In genomic region chr14:60712289-60712830, GRCm38 (mm10) we compare ENCODE assay signal across 28 mouse cellular contexts. TPM values are rescaled to one million over a fixed set of nuclear protein-coding genes. Genes with fewer than 3 reads are reported as not detected.
DNase-seq lines count a peak whose midpoint lies in the region; ATAC-seq and TF ChIP-seq lines count a peak whose summit lies in the region.
"Had no signal": no experiment of that assay in that cellular context is flagged by ENCODE, and none has a peak within 500 bp of the region (broad histone marks: within the 10 kb centered on the region; RNA-seq: fewer than 3 reads in every experiment).

No protein-coding gene starts in this region.

- WGBS in midbrain, embryonic 11.5 days = 89% methylated on average over 11 of the region's 11 CpGs
- WGBS in midbrain, embryonic 13.5 days = 84% methylated on average over 11 of the region's 11 CpGs
- 84% methylated on average over 11 of the region's 11 CpGs for WGBS in neural tube, embryonic 15.5 days

- intact Hi-C loops in left cerebral cortex, postnatal 4 days (cut with DNase I) = no loop called here

- CTCF ChIA-PET in Patski (lab: Charles Lee) = interaction anchor here (1.1 to 5.2 kb wide), 8 partner anchors 9 to 65 kb away, joined by 3 to 46 read pairs (median 8); no protein-coding TSS in a partner anchor

- in situ Hi-C loops in Patski (cut with MboI; ENCODE audit: low pct_unique_long_range_greater_than_20kb) = no loop called here

- POLR2A ChIA-PET in Patski (lab: Charles Lee) = no interaction called here

- peaks cover 15% of the 10 kb centered on the region; the same call in 1 of the 2 replicates for H3K36me3 ChIP-seq in midbrain, embryonic 11.5 days (ENCODE audit: control insufficient read depth, insufficient read depth, low read length)
- peaks cover 36% of the 10 kb centered on the region for H3K36me3 ChIP-seq in midbrain, embryonic 13.5 days
- H3K36me3 ChIP-seq in neural tube, embryonic 15.5 days = no peaks in the 10 kb centered on the region
- H3K36me3 ChIP-seq: embryonic facial prominence, embryonic 15.5 days; G1E; limb, embryonic 13.5 days; lung, embryonic 15.5 days; stomach, embryonic 15.5 days had no signal

- no peak overlapping the region for H3K4me2 ChIP-seq in midbrain, embryonic 11.5 days
- no peak overlapping the region for H3K4me2 ChIP-seq in midbrain, embryonic 13.5 days (replicated peaks)
- H3K4me2 ChIP-seq in neural tube, embryonic 15.5 days = no peak overlapping the region
- H3K4me2 ChIP-seq: embryonic facial prominence, embryonic 15.5 days; forebrain, embryonic 13.5 days; heart, embryonic 11.5 days; hindbrain, embryonic 12.5 days; limb, embryonic 13.5 days; liver, embryonic 11.5 days; lung, embryonic 15.5 days; stomach, embryonic 15.5 days had no signal

- TF ChIP-seq CTCF in Patski (IDR thresholded peaks at IDR 0.05) = no peak

- H3K9ac ChIP-seq in midbrain, embryonic 11.5 days (ENCODE audit: low read length) = no peak overlapping the region
- no peak overlapping the region for H3K9ac ChIP-seq in midbrain, embryonic 13.5 days (replicated peaks)
- no peak overlapping the region for H3K9ac ChIP-seq in neural tube, embryonic 15.5 days (replicated peaks)
- H3K9ac ChIP-seq: embryonic facial prominence, embryonic 15.5 days; forebrain, embryonic 13.5 days; hindbrain, embryonic 12.5 days; limb, embryonic 13.5 days; lung, embryonic 15.5 days; stomach, embryonic 15.5 days had no signal

- DNase-seq in midbrain, embryonic 11.5 days (ENCODE audit: low spot score, missing footprints) = no peak
- DNase-seq in Patski (ENCODE audit: low read depth, low spot score) = no peak
- DNase-seq in naive thymus-derived CD4-positive, alpha-beta T cell, adult 2 months (ENCODE audit: low read depth) = peak; percentile 60
- DNase-seq in adrenal gland, postnatal 10 days = no peak
- no peak for DNase-seq in left cerebral cortex, postnatal 4 days
- DNase-seq: adrenal gland, postnatal 36 days; cerebellum, adult 18-20 months; gastrocnemius, postnatal 14 days; heart, adult 11 months; kidney, adult 8-10 months; kidney, postnatal 4 days; midbrain, embryonic 14.5 days; right cerebral cortex, postnatal 25 days had no signal

- H3K27me3 ChIP-seq in midbrain, embryonic 11.5 days (ENCODE audit: control insufficient read depth, insufficient read depth, low read length) = no peaks in the 10 kb centered on the region
- no peaks in the 10 kb centered on the region for H3K27me3 ChIP-seq in midbrain, embryonic 13.5 days
- H3K27me3 ChIP-seq in Patski = no peaks in the 10 kb centered on the region
- H3K27me3 ChIP-seq in neural tube, embryonic 15.5 days (replicated peaks) = no peaks in the 10 kb centered on the region
- H3K27me3 ChIP-seq: embryonic facial prominence, embryonic 15.5 days; forebrain, embryonic 13.5 days; hindbrain, embryonic 12.5 days; limb, embryonic 13.5 days; lung, embryonic 15.5 days; stomach, embryonic 15.5 days had no signal

- no peaks in the 10 kb centered on the region for H3K9me3 ChIP-seq in midbrain, embryonic 11.5 days (ENCODE audit: control insufficient read depth, low read length)
- no peaks in the 10 kb centered on the region for H3K9me3 ChIP-seq in midbrain, embryonic 13.5 days
- no peaks in the 10 kb centered on the region for H3K9me3 ChIP-seq in neural tube, embryonic 15.5 days (replicated peaks)
- H3K9me3 ChIP-seq: embryonic facial prominence, embryonic 15.5 days; forebrain, embryonic 13.5 days; G1E; hindbrain, embryonic 12.5 days; limb, embryonic 13.5 days; lung, embryonic 15.5 days; stomach, embryonic 15.5 days had no signal

- H3K27ac ChIP-seq in midbrain, embryonic 11.5 days (ENCODE audit: low read depth, low read length) = peak overlapping the region; percentile 25; the same call in 1 of the 2 replicates
- no peak overlapping the region for H3K27ac ChIP-seq in midbrain, embryonic 13.5 days
- no peak overlapping the region for H3K27ac ChIP-seq in neural tube, embryonic 15.5 days (replicated peaks)
- H3K27ac ChIP-seq: embryonic facial prominence, embryonic 15.5 days; forebrain, embryonic 13.5 days; hindbrain, embryonic 12.5 days; hindbrain, postnatal 0 days; kidney, postnatal 0 days; limb, embryonic 13.5 days; lung, embryonic 15.5 days; stomach, embryonic 15.5 days had no signal

- no peak for ATAC-seq in midbrain, embryonic 11.5 days (ENCODE audit: low FRiP score)
- no peak for ATAC-seq in midbrain, embryonic 13.5 days
- peak; percentile 39 for ATAC-seq in Patski
- ATAC-seq in inflammation-experienced regulatory T-cells, adult 6 months = peak; percentile 35
- no peak for ATAC-seq in neural tube, embryonic 15.5 days (ENCODE audit: low FRiP score)
- ATAC-seq: forebrain, embryonic 13.5 days; hindbrain, postnatal 0 days had no signal

- no peaks in the 10 kb centered on the region for H3K4me1 ChIP-seq in midbrain, embryonic 11.5 days (ENCODE audit: control insufficient read depth, insufficient read depth, low read length)
- H3K4me1 ChIP-seq in midbrain, embryonic 13.5 days (replicated peaks) = no peaks in the 10 kb centered on the region
- H3K4me1 ChIP-seq in neural tube, embryonic 15.5 days = no peaks in the 10 kb centered on the region
- H3K4me1 ChIP-seq: forebrain, embryonic 13.5 days; hindbrain, embryonic 12.5 days had no signal

- H3K4me3 ChIP-seq in midbrain, embryonic 11.5 days (ENCODE audit: low read depth, low read length) = no peak overlapping the region
- H3K4me3 ChIP-seq in midbrain, embryonic 13.5 days (replicated peaks) = no peak overlapping the region
- no peak overlapping the region for H3K4me3 ChIP-seq in neural tube, embryonic 15.5 days (replicated peaks)
- H3K4me3 ChIP-seq: embryonic facial prominence, embryonic 15.5 days; forebrain, embryonic 13.5 days; hindbrain, embryonic 12.5 days; limb, embryonic 13.5 days; lung, embryonic 15.5 days; stomach, embryonic 15.5 days had no signal

RNA-seq across cellular contexts. Expression of gene C1qtnf9, which starts 55.6 kb away (rescaled TPM):
- not detected in 2 replicates for polyA plus RNA-seq in midbrain, embryonic 11.5 days (2014; fragmentation: Nextera tagmentation; extraction: Ambion mirVana)
- polyA plus RNA-seq in midbrain, embryonic 13.5 days (2015; fragmentation: Nextera tagmentation; extraction: Ambion mirVana) = 0.10 TPM in 1 of 2 replicates, not detected in the other
- not detected for polyA plus RNA-seq in Patski (2021)
- under 1 TPM in 1 of 3 experiments, not detected in 2; 0.30 TPM for polyA plus RNA-seq in inflammation-experienced regulatory T-cells, adult 6 months (2017; shearing (Covaris generic))
- 10 to 100 TPM; 17.0 to 18.9 TPM for total RNA-seq in adrenal gland, postnatal 10 days (2021)
- total RNA-seq in left cerebral cortex, postnatal 4 days (2021) = under 1 TPM in 1 of 2 experiments, not detected in 1; 0.20 TPM
- polyA plus RNA-seq in neural tube, embryonic 15.5 days (2015; fragmentation: Nextera tagmentation; extraction: Ambion mirVana) = 0.49 and 0.55 TPM in 2 replicates
- total RNA-seq: hindbrain, postnatal 0 days; megakaryocyte progenitor cell, adult 5-6 weeks had no signal
- polyA plus RNA-seq: G1E; heart, embryonic 11.5 days; midbrain, embryonic 14.5 days had no signal

Comparison
In these comparisons a context has a peak if more than half of its experiments do, and no peak if none do; other contexts are left out.
1. ATAC-seq: peak in Patski (single experiment) and inflammation-experienced regulatory T-cells, adult 6 months (single experiment); none in midbrain, embryonic 11.5 days (single experiment), midbrain, embryonic 13.5 days (single experiment) and neural tube, embryonic 15.5 days (single experiment).